Mouse (Mus musculus) heart, postnatal 0 days (tissue): ENCODE data around the gene Fgfr2.

Source experiments
- CTCF ChIP-seq: IDR thresholded peaks from 2 replicates; pipeline ENCODE4 v1.5.1; 2016; ENCODE audit warnings: antibody characterized with exemption, control low read depth, low read depth
- EP300 ChIP-seq: IDR thresholded peaks from 2 replicates; pipeline ENCODE4 v1.6.1; 2016; ENCODE audit warnings: antibody characterized with exemption, low read depth

DNA sequence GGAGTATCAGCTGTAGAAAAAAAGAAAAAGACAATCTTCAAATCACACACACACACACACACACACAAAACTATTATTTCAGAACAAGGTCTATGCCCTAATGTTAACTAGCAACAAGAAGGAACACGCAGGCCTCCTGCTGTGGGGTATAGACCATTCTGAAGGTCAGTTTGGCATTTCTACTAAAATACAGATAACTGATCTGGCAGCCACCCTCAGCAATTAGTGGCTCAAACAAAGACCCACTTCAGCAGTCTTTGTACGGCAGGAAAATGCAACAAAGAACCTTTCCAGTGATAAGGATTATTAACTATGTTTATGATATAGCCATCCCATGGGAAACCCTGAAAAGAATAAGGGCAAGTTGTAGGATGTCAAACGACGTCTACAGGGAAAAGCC lies 2586.1 kb downstream of the Fgfr2 start:
- TF ChIP-seq CTCF (no peak), EP300 (no peak)
